Mouse (Mus musculus) stomach, embryonic 16.5 days (tissue): ENCODE data around the gene Lhx2. TPM values are rescaled to one million over a fixed set of nuclear protein-coding genes. Genes with fewer than 3 reads are reported as not detected.

Source experiments
- ATAC-seq: fragments of 200-750 bp; cut with Nextera tagmentation; 2 replicates; pipeline ENCODE4 v1.8.0; 2017; ENCODE audit warnings: moderate number of reproducible peaks, moderate TSS enrichment; ENCODE audit not compliant: insufficient read depth, low FRiP score
- H3K27ac ChIP-seq: fragments of 300-500 bp; sonication (generic); 2 replicates; pipeline ENCODE4 v1.5.1; 2014; ENCODE audit warnings: low read length
- H3K27me3 ChIP-seq: fragments of 300-500 bp; sonication (generic); 2 replicates; pipeline ENCODE4 v1.6.1; 2014; ENCODE audit warnings: low read length, control low read depth, mixed read lengths; ENCODE audit not compliant: control insufficient read depth, insufficient read depth
- H3K36me3 ChIP-seq: fragments of 300-500 bp; sonication (generic); 2 replicates; pipeline ENCODE4 v1.6.1; 2014; ENCODE audit warnings: low read length; ENCODE audit not compliant: control insufficient read depth, insufficient read depth
- H3K4me1 ChIP-seq: fragments of 300-500 bp; sonication (generic); 2 replicates; pipeline ENCODE4 v1.6.1; 2014; ENCODE audit warnings: low read length, control low read depth, mixed read lengths; ENCODE audit not compliant: control insufficient read depth, insufficient read depth
- H3K4me2 ChIP-seq: fragments of 300-500 bp; sonication (generic); 2 replicates; pipeline ENCODE4 v1.6.1; 2014; ENCODE audit warnings: low read depth, low read length, mixed read lengths
- H3K4me3 ChIP-seq: fragments of 300-500 bp; sonication (generic); replicated peaks from 2 replicates; pipeline ENCODE4 v1.5.1; 2014; ENCODE audit warnings: mild to moderate bottlenecking, low read length
- H3K9ac ChIP-seq: fragments of 300-500 bp; sonication (generic); 2 replicates; pipeline ENCODE4 v1.6.1; 2014; ENCODE audit warnings: low read length
- H3K9me3 ChIP-seq: fragments of 300-500 bp; sonication (generic); replicated peaks from 2 replicates; pipeline ENCODE4 v1.6.1; 2016; ENCODE audit warnings: low read length, control low read depth; ENCODE audit not compliant: control insufficient read depth
- WGBS: fragments of 180-500 bp; shearing (Covaris S2); extraction: QIAGEN DNeasy Blood & Tissue Kit; methylation state at CpG from one replicate; pipeline ENCODE4 v1.1.7; 2014; 5-methylcytosine and 5-hydroxymethylcytosine counted together
- polyA plus RNA-seq: library from polyadenylated mRNA; unstranded; fragments of >200 nt; fragmentation: Nextera tagmentation; extraction: Ambion mirVana; gene quantifications from 2 replicates; pipeline ENCODE4 v1.2.1, GENCODE M21; 2015

Gene Lhx2
- polyA plus RNA-seq, 1 experiment from 2014 or later = 0.14 TPM

GRCm38 (mm10) chr2:38410227-38410626 is 71.1 kb downstream of the Lhx2 start:
- no peaks in the 10 kb centered on the region for H3K4me1 ChIP-seq
- H3K27me3 ChIP-seq = no peaks in the 10 kb centered on the region
- no peak overlapping the region for H3K4me3 ChIP-seq
- H3K4me2 ChIP-seq = no peak overlapping the region
- 82% methylated on average over 6 of the region's 6 CpGs for WGBS
- ATAC-seq = no peak
- H3K27ac ChIP-seq = no peak overlapping the region
- no peaks in the 10 kb centered on the region for H3K9me3 ChIP-seq
- H3K9ac ChIP-seq = no peak overlapping the region
- no peaks in the 10 kb centered on the region for H3K36me3 ChIP-seq

DNA sequence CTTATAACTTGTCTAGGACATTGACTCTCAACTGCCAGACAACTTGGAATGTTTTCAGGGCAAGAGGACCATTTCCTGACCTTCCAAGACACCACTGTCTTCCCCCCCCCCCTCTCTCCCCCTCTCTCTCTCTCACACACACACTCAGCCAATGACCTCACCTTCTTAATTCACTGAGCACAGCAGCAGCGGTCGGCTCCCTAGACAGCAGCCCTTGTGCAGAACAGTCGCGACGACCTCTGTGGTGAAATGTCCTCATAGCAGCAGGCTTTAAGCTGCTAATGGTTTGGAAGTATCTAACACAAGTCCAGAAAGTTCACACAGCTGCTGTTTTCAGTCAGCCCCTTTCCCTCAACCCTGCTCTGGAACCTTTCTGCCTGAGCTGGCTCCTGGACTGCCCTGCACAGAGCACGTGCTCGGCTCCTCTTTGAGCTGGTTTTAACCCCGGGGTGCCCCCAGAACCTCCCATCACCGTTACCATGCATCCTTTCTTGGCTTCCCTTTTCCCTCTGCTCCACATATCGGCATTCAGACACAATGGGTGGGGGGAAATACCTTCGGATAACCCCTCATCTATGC is 73.6 kb downstream of the Lhx2 start:
- 32% methylated on average over 11 of the region's 11 CpGs for WGBS
- no peak overlapping the region for H3K27ac ChIP-seq
- no peak overlapping the region for H3K4me2 ChIP-seq
- no peaks in the 10 kb centered on the region for H3K4me1 ChIP-seq
- ATAC-seq = no peak
- no peak overlapping the region for H3K4me3 ChIP-seq
- no peaks in the 10 kb centered on the region for H3K36me3 ChIP-seq
- no peaks in the 10 kb centered on the region for H3K27me3 ChIP-seq
- no peak overlapping the region for H3K9ac ChIP-seq
- H3K9me3 ChIP-seq = no peaks in the 10 kb centered on the region

DNA sequence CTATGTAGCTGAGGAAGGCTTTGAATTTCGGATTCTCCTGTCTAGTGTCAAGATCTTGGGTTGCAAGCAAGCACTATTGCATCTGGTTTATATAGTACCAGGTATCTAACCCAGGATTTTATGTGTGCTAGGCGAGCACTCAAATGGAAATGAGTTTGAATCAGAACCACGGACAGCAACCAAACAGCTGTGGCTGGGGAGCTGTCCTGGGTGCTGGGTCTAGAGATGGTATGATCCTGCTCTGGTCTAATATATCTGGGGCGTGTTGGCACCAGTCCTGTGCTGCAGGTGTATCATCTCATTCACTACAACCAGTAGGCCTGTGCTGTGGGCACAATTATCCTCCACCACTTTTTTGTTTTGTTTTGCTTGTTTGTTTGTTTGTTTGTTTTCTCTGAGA is 78.9 kb downstream of the Lhx2 start:
- Histone ChIP-seq H3K36me3 (no peaks in the 10 kb centered on the region), H3K27me3 (no peaks in the 10 kb centered on the region), H3K27ac (no peak overlapping the region), H3K9me3 (no peaks in the 10 kb centered on the region), H3K4me2 (no peak overlapping the region), H3K4me1 (no peaks in the 10 kb centered on the region), H3K4me3 (no peak overlapping the region), H3K9ac (no peak overlapping the region)
- no peak for ATAC-seq
- WGBS = 15% methylated on average over 4 of the region's 4 CpGs

Other genes with a start within 250 kb of the Lhx2 start
- gene Dennd1a, start 51.9 kb upstream of the Lhx2 start, polyA plus RNA-seq = 7.9 and 10.2 TPM in 2 replicates
- 111 and 122 TPM in 2 replicates for gene Nek6, start 172.4 kb downstream of the Lhx2 start, polyA plus RNA-seq